Mouse (Mus musculus) layer of hippocampus, adult 18-20 months (tissue): Measurements from ENCODE around the gene Vstm2b. TPM values are rescaled to one million over a fixed set of nuclear protein-coding genes. Genes with fewer than 3 reads are reported as not detected.

ENCODE experiments used
- total RNA-seq, 2 experiments: library from RNA; stranded (reverse); gene quantifications; 2 replicates each; pipeline ENCODE4 v1.2.3; 2021

The Vstm2b gene
- total RNA-seq, 2 experiments from 2014 or later, result 69.8 to 77.5 TPM

Other genes starting within 250 kb of the Vstm2b start
- gene 4930433I11Rik, start 89.2 kb downstream of the Vstm2b start, total RNA-seq, result not detected
- gene Gm4884, start 134.4 kb downstream of the Vstm2b start, total RNA-seq, result not detected